Mouse (Mus musculus) mammary gland, adult 2 months (tissue): ENCODE results near the gene Serf1. TPM values are rescaled to one million over a fixed set of nuclear protein-coding genes. Genes with fewer than 3 reads are reported as not detected.

Experiments
- polyA plus RNA-seq: library from polyadenylated mRNA; depleted of rRNA; stranded (reverse); fragments of >200 nt; gene quantifications from 2 replicates; pipeline ENCODE4 v1.2.3, GENCODE M21; 2012; ENCODE audit warnings: low replicate concordance; rRNA removed

Serf1 gene
- polyA plus RNA-seq, result 2.3 and 5.7 TPM in 2 replicates

GRCm38 (mm10) chr13:100107652-100108472 lies at the start of gene Serf1:
TSS of gene Serf1 (plus strand) at chr13:100108012.

GRCm38 (mm10) chr13:100103748-100104254 lies 4.0 kb upstream of the Serf1 start, which contains the start of gene Bdp1:
TSS of gene Bdp1 (minus strand) at chr13:100104070.

GRCm38 (mm10) chr13:100124423-100125257 lies 16.8 kb downstream of the Serf1 start, which contains the start of gene Smn1:
TSS of gene Smn1 (plus strand) at chr13:100124852.

Other genes with a start within 250 kb of the Serf1 start
- not detected in 2 replicates for gene Cartpt, start 206.9 kb upstream of the Serf1 start, polyA plus RNA-seq
- 32.3 and 38.8 TPM in 2 replicates for gene Mccc2, start 92.4 kb upstream of the Serf1 start, polyA plus RNA-seq
- gene Bdp1, start 3.9 kb upstream of the Serf1 start, polyA plus RNA-seq, result 2.0 and 2.2 TPM in 2 replicates
- 8.3 and 15.5 TPM in 2 replicates for gene Smn1, start 16.8 kb downstream of the Serf1 start, polyA plus RNA-seq
- 1.5 and 2.3 TPM in 2 replicates for gene Naip2, start 94.1 kb downstream of the Serf1 start, polyA plus RNA-seq
- gene Naip5, start 138.3 kb downstream of the Serf1 start, polyA plus RNA-seq, result 1.6 and 3.0 TPM in 2 replicates
- gene Naip6, start 209.7 kb downstream of the Serf1 start, polyA plus RNA-seq, result 1.8 and 4.7 TPM in 2 replicates